Mouse (Mus musculus): ENCODE results near the gene Nsun2.
A peak's percentile ranks its signal among the peaks of the same experiment; 100 is the strongest.
"Not testable (repeated sequence)": the region's sequence is repeated elsewhere in the genome, so short reads cannot be mapped to it uniquely, and the experiment has no call there.

Gene Nsun2

DNA sequence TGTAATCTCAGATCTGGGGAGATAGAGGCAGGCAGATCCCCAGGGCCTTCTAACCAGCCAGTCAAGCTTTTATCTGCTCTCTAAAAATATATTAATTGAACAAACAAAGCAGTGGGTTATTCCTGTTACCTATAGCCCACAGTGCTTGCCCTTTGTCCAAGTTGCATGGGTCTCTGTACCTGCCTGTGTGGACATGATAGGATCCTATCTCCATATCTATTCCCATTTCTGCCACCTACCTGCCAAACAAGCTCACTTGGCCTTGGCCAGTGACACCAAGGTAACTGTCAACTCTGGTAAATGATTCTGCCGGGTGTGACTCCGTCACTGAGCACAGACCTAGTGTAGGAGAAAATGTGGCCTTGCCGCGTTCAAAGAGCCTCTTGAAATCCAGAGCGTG lies 57.8 kb downstream of the Nsun2 start:
- DNase-seq (ENCODE audit: low read depth, low spot score) = no peak

DNA sequence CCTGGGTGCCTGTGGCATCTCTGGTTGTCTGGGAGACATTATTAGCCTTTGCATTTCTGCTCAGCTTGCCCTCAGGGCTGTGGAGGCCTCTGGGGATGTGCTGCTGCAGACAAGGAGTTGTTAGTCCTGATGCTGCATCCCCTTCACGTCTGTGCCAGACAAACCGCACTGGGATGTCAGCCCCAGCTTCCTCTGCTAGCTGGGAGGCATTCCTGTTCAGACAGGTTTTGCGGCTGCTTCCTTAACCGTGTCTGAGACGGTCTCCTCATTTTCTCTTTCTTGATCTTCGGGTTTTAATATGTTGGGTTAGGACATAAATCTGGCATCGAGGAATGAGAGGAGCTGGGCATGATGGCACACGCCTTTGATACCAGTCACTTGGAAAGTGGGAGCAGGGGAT lies 58.7 kb downstream of the Nsun2 start:
- DNase-seq (ENCODE audit: low read depth, low spot score) = no peak

DNA sequence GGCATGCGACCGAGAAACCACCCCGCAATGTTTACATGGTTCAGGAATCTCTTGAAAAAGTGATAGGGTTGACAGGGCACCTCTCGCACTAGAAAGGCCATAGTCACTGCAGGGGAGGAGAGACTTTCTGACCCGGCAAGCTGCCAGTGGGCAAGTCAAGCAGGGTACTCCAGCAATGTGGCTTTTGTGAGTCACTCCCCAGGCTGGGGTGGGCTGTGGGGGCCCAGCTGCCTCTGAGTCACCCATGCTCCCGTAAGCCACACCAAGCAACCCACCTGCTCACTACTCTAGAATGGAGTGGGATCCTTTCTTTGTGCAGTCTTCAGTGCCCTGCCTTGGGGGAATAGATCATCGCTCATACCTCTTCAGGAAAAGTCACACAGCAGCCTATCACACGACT lies 59.9 kb downstream of the Nsun2 start:
- DNase-seq (ENCODE audit: low read depth, low spot score) = no peak

DNA sequence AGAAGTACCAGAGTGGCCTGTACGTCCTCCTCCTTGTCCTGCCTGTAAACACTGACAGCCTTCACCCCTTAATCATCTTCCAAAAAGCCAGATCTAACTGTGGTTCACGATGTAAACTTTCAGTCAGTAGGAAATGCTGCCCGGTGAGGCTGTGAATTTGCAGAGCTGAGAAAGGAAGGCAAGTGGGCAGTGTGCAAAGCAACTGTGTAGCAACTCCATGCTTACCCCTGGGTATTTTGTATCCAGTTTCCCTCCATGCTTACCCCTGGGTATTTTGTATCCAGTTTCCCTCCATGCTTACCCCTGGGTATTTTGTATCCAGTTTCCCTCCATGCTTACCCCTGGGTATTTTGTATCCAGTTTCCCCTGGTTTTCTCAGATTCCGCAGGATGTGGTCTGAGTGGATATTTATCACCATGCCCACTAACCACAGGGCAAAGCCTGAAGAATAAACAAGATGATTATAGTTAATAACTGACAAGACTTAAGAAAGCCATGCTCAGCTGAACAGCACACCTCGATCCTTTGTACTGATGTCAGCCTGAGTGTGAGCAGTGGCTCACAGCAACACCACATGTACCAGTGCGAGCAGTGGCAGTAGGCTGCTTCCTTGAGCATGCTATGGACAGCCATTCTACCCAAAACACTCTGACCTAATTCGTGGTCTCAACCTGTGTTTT lies 61.2 kb downstream of the Nsun2 start:
- DNase-seq (ENCODE audit: low read depth, low spot score) = no peak

DNA sequence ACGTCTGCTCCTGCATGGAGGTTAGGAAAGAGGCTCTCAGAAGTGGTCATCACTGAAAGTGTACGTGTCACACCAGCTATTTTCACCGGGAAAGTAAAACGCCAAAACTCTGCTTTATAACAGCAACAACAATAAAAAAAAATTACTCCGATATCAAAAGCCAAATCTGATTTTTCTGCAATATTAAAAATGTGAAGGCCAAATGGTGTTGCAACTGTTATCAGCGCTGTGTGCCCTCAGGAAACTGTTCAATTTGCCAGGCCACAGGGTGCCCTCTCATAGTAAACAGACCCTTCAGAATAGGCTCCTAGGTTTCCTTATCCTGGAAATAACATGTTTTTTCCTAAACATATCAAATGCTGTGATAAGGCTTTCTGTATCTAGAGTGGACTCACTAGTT lies 62.4 kb downstream of the Nsun2 start:
- no peak for DNase-seq (ENCODE audit: low read depth, low spot score)

DNA sequence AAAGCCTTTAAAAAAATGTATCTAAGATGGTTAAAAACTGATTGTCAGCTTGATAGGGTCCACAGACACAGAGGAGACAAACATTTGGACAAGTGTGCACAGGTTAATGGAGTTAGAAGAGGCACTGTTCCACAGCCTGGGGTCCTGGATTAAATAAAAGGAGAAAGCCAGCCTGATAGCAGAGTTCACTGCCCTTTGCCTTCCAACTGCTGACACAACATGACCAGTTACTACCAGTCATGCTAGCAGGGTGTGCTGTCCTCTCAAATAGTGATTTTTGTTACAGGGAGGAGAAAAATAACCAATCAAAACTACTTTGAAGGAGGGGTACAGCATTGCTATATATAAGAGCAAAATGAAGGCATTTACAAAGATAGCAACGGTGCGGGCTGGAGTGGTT lies 63.0 kb downstream of the Nsun2 start:
- DNase-seq (ENCODE audit: low read depth, low spot score) = no peak

DNA sequence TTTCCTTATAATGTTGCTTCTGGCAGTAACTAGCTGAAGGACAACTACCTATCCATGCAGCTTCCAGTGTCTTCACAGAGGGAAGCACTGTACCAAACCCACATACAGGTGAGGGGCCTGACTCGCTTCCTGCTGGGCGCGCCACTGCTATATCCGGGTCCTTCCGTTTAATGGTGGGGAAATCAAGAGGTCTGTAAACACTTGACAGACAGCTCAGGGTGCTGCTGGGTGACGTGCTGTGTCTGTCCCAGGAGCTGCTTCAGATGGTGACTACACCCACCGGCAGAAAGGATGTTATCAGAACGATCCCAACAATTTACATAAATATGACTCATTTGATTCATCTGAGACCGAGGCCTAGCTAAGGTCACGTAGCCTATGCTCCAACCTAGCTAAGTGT lies 65.3 kb downstream of the Nsun2 start:
- DNase-seq (ENCODE audit: low read depth, low spot score) = no peak

DNA sequence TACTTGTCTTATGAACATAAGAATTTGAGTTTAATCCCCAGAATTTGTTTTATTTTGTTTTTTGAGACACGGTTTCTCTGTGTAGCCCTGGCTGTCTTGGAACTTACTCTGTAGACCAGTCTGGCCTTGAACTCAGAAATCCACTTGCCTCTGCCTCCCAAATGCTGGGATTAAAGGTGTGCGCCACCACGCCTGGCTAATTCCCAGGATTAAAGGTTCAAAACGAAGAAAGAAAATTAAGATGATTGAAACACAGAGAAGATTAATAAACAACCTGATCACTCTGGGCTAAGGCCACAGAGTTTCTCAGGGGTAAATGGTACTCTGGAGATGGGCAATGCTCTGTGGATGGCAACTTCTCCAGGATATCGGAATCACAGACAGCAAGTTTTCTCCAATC lies 67.3 kb downstream of the Nsun2 start:
- DNase-seq (ENCODE audit: low read depth, low spot score) = not testable (repeated sequence)

DNA sequence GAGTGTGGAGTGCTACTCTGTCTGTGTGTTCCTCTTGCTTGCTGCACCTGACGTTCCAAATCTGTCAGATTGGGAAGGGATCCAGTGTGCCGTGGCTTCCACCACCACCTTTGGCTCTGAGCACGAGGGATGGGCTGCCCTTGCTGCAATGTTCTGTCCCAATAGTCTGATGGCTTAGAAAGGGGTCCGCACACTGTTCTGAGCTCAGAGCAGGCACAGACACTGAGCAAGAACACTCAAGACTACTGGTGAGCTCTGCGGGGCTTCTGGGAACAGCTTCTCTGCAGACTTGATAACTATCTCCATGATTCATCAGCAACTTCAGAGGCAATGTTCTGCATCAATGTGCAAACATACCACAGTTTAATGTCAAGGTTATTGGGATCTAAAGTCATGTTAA lies 67.8 kb downstream of the Nsun2 start:
- DNase-seq (ENCODE audit: low read depth, low spot score) = no peak

DNA sequence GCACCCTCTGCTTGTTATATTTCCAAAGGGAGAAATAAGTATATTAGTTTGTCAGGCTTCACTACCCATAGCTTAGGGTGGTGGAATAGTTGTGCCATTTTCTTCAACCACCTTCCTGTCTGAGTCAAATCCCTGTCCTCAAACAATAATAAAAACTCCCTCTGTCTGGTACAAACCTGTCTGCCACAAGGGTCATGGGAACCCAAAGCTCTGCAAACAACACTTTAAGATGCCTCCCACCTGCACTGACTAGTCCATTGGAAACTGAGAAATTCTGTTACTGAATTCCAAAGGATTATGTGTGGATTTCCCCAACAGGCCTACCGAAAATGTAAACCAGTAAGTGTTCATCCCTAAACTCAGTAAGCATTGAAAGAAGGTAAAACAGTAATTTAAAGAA lies 71.1 kb downstream of the Nsun2 start:
- DNase-seq (ENCODE audit: low read depth, low spot score) = no peak

DNA sequence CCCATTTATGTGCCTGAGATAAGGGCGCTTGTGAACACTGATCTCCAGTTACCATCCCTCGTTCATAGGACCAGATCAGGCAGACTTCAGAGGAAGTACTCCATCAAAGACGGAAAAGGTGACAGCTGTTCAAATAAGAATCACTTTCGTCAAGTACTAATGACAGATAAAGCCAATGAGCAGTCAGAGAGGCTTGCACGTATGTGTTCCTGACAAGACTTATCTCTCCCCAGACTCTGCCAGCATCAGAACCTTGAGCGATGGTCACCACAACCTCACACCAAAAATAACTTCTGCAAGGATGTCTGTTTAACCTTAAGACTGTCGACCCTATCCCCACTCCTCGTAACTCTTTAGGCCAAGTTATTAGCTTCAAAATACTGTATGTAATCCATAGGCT lies 75.2 kb downstream of the Nsun2 start:
- DNase-seq (ENCODE audit: low read depth, low spot score) = no peak

DNA sequence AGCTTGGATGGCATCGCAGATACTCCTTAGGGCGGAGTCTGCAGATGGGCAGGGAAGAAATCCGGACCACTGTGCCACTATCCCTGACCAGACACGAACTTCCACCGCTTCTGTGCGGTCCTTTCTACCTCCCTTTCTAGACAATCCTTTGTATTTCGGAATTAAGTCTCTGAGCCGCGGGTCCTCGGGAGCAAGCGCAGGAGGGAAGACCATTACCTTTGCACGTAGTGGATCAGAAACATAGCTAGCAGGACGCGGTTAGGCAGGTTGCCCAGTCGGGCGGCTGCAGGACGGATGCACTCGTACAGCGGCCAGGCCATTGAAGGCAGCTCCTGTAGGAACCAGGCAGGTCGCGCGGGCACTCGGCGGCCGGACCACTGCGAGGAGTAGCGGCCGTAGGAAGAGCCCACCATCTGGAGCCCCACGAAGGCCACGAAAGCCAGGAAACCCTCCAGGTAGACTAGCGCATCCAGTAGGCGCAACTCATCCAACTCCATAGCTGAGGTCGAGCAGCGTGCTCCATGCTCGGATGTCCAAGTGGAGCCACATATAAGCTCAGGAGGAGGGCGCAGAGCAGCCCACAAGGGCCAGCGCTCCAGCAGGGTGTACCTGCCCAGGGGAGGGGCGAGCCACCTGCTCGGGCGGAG lies 77.3 kb downstream of the Nsun2 start:
- no peak for DNase-seq (ENCODE audit: low read depth, low spot score)

DNA sequence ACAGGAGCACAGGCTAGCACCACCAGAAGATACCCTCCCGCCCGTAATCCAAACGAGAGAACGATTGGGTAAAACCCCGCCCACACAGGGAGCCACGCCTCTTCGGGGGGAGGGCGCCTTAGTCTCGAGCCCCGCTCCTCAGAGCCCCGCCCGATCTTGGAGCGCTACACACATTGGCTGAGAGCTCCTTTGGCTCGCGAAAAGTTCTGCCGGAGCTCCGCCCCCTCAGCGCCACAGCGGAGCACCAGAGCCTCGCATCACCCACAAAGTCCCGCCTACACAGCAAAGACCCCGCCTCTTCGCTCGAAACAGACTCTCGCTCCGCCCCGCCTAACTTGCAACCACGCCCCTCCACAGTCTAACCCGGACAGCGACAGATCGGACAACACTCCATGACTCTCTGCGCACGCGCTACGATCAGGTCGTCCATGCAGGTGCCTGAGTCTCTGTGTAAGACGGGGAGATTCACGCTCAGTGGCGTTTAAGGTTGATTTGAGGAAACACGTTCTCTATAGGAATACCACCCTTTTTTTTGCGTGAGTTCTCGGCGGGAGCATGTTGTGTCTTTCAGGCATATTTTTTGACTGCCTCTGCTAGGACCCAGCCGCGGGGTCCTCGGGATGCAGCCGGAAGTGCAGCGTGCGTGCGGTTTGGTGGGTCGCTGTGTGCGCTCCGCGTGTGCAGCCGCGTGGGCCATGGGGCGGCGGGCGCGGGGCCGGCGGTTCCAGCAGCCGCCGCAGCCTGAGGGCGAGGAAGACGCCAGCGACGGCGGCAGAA lies 78.0 kb downstream of the Nsun2 start, which contains the start of gene Srd5a1:
Srd5a1 (minus strand) TSS at position 45 of the 777 bp plus-strand sequence.
- DNase-seq (ENCODE audit: low read depth, low spot score) = peak; percentile 98

DNA sequence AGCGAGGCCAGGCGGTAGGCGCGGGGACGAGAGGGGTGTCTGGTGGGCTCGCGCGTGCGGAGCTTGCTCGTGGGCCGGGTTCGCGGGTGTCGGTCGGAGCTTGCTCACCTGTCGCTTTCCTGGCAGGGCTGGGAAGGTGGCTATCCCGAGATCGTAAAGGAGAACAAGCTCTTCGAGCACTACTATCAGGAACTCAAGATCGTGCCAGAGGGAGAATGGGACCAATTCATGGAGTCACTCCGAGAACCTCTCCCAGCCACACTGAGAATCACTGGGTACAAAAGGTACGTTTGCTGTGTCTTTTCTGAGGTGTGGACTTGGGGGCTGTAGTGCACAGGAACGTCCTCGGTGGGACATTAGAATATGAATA lies 78.6 kb downstream of the Nsun2 start:
- peak; percentile 8 for DNase-seq (ENCODE audit: low read depth, low spot score)

DNA sequence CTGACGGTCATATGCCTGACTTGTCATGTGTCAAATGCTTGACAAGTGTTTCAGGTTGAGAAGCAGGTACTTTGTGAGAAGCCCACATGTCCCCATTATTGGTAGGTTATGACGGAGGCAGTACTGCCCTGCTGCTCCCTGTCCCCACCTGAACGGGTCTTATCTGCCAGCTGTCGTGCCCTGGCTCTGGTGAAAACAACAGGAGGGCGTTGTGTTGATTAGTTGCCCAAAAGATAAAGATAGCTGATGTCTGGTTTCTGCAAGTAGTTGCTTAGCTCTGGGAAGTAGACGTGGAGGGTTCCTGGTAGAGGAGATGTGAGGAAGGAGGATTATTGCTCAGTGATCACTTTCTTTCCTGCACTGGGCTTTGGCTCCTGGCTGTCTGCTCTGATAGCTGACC lies 83.2 kb downstream of the Nsun2 start:
- no peak for DNase-seq (ENCODE audit: low read depth, low spot score)

DNA sequence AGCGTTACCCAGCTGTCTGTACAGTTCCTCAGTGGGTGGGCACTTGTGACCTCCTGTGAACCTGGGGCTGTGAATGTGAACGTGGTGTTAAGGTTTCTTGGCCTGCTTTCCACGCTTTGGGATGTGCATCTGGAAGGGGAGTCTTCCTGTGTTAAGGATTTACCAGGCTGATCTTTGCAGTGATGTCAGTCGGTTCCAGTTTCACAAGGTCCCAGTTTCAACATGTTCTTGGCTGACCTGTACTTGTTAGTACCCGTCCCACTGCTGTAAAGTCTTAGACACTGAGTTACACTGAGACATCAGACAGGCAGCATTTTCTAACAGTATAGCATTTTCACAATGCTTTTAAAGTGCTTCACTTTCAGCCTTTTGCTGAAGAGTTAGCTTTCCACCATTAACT lies 90.3 kb downstream of the Nsun2 start:
- no peak for DNase-seq (ENCODE audit: low read depth, low spot score)

DNA sequence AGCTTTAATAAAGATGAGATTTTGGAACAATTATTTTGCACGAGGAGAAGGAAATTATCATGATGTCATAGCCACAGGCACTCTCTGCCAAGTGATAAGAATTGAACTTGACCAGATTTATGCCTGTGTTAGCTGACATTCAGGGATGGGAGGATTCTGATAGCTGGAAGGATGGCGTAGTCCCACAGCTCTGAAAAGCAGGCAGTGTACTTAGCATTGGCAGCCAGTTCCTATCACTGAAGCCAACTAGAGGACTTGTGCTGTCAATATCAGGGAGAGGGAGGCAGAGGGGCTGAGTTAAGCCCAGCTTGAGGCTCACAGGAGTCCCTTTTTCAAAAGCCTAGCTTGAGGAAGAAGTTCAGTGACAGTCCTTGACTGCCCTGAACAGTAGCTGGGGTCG lies 91.0 kb downstream of the Nsun2 start:
- DNase-seq (ENCODE audit: low read depth, low spot score) = no peak

DNA sequence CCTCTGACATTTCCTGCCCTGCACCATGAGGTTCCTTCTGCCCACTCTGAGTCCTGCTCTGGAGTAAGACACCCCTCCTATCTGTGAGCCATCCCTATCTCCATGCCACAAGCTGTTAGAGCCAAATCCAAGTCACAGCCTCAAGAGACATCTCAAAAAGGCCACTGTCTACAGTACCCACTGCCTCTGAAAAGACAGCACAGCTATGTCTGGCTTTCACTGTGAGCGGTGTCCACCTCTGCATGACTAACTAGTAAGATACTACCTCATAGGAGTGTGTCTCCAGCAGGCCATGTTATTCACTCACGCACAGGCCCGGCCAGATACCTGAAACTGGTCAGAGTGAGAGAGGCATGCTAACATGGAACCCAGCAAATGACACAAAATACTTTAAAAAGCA lies 94.4 kb downstream of the Nsun2 start:
- DNase-seq (ENCODE audit: low read depth, low spot score) = no peak

DNA sequence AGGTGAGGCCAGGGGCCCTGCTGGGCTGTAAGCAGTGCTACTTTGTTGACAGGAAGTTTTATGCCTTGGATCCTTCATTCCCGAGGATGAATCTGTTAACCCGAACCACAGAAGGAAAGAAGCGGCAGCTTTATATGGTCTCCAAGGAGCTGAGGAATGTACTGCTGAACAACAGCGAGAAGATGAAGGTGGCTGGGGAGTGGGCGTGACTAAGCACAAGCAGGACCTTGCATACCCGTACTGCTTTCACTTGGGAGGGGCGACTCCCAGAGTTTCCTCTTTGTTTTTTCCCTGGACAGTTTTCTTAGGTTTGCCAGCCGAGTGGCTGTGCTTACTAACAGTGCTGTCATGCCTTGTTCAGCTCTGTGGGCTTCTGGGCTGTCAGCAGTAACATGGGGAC lies 97.0 kb downstream of the Nsun2 start:
- no peak for DNase-seq (ENCODE audit: low read depth, low spot score)

DNA sequence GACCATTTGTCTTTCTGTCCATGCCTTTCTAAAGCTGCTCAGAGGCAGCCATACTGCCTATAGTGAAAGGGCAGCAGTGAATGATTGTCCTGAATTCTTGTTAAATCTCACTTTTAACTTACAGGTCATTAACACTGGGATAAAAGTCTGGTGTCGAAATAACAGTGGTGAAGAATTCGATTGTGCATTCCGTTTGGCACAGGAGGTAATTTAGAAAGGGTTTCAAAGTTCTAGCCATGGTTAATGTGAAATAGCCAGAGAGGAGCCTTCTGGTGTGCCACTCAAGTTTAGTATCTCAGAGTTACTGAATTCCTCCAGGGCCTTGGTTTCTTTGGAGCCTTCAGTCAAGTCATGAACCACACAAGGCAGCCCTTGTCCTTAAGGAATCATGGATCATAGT lies 97.6 kb downstream of the Nsun2 start:
- DNase-seq (ENCODE audit: low read depth, low spot score) = no peak

DNA sequence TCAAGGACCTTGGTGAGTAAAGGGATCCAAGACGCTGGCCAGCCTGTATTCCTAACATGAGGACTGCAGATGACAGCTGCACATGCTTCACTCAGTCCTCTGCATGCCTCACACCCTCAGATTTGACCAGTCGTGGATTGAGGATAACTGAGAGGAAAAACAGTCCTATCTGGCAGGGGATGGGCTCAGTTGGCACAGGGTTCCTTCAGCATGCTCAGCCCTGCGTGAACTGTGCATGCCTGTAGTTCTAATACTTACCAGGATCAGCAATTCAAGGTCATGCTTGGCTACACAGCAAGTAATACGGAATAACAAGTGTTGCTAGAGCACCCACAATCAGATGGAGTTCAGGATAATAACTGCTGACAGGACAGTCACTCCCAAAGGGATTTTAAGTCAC lies 98.1 kb downstream of the Nsun2 start:
- no peak for DNase-seq (ENCODE audit: low read depth, low spot score)

DNA sequence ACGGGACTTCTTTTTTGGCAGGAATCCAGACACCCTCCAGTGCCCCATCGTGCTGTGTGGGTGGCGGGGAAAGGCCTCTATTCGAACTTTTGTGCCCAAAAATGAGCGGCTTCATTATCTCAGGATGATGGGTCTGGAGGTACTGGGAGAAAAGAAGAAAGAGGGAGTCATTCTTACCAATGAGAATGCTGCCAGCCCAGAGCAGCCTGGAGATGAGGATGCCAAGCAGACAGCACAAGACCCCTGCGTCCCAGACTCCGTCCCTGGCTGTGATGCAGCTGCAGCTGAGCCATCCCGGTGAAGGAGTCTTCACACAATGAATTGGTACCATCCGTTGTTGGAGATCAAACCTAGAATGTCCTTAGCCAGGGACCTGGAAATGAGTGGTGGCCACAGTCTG lies 100.0 kb downstream of the Nsun2 start:
- DNase-seq (ENCODE audit: low read depth, low spot score) = no peak

DNA sequence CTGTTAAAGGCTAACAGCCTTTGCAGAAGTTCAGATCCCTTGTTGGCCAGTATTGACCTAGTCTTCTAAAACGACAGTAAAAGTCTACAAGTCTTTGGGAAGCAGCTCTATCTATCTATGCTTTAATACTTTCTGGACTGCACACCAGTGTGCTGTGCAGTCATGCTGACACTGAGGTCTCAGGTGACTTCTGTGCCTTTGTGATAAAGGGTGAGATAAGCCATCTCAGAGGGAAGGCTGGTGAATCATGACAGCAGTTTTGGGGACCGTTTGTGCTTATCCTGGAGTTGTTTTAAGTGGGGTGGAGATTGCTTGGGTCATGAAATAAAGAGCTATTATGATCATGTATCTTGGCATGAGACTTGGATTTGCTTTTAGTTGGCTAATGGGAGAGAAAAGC lies 100.4 kb downstream of the Nsun2 start:
- no peak for DNase-seq (ENCODE audit: low read depth, low spot score)

Data from c-Kit-negative CD71-positive TER-119-positive erythroid progenitor cells, embryonic 14.5 days (primary cell).